Mouse (Mus musculus) left cerebral cortex, adult 2 months (tissue): ENCODE data around the gene Qtrt1. TPM values are rescaled to one million over a fixed set of nuclear protein-coding genes. Genes with fewer than 3 reads are reported as not detected.

ENCODE experiments used
- DNase-seq, 2 experiments: peaks; one replicate each; pipeline ENCODE4 v3.0.0; 2021 to 2022; ENCODE audit warnings: low spot score in 2 of 2, mixed read lengths in 1 of 2; ENCODE audit errors: extremely low spot score in 1 of 2
- H3K27ac ChIP-seq: fragments of 200-600 bp; 2 replicates; pipeline ENCODE4 v1.8.1; 2022
- H3K4me3 ChIP-seq: fragments of 200-600 bp; 2 replicates; pipeline ENCODE4 v1.8.1; 2022
- CTCF ChIP-seq: fragments of 200-600 bp; IDR thresholded peaks from 2 replicates; pipeline ENCODE4 v1.8.1; 2022; ENCODE audit warnings: antibody characterized with exemption, mild to moderate bottlenecking, moderate library complexity
- intact Hi-C: fragments of 180-260 bp; cut with DNase I; formaldehyde crosslinking; loops from one replicate; pipeline ENCODE4 v1.15.1; 2025
- total RNA-seq, 2 experiments: library from RNA; stranded (reverse); gene quantifications; 2 replicates each; pipeline ENCODE4 v1.2.3; 2021

The Qtrt1 gene
- total RNA-seq, 2 experiments from 2014 or later = 26.2 to 35.7 TPM

DNA sequence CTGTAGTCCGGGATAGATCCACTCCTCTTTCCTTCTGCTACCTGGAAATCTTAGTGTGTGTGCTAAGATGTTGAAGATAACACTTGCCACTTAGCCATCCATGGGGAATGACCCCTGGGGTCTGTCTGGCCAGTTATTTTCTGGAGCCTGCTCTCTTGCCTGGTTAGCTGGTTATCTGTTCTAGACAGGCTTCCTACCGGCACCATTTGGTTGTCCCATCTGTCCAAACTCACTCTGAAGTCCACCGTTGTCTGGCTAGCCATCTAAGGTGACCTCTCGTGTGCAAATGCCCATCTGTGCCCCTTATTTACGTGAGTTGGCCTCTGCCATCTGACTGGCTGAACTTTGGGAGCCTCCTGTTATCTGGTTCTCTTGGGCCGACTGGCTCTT, 13.9 kb downstream of the Qtrt1 start:
- DNase-seq = no peak
- intact Hi-C loops = loop anchor here (5.0 kb wide), 1 partner anchor 37 kb away; no protein-coding TSS in a partner anchor
- Histone ChIP-seq H3K4me3 (peak overlapping the region; percentile 81), H3K27ac (peak overlapping the region; percentile 93)
- TF ChIP-seq CTCF = no peak

DNA sequence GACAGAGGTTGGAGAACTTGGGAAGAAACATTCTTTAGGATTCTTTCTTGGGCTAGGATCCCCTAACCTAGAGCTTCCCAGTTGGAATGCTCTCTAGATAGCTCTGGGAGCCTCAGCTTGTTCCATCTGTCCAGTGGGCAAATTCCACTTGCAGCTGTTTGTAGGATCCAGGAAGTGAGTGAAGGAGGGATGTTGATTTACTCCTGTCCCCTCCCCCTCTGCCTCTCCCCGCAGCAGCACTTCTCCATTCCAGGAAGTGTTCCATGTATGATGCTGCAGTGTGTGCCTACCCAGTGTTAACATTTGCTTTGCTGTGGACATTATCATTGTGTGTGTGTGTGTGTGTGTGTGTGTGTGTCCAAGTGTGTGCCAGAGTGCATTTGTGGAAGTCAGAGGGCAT, 14.4 kb downstream of the Qtrt1 start:
- DNase-seq = no peak
- intact Hi-C loops = loop anchor here (5.0 kb wide), 1 partner anchor 36 kb away; no protein-coding TSS in a partner anchor
- no peak for TF ChIP-seq CTCF
- Histone ChIP-seq H3K27ac (0 out of 2 replicates have a peak overlapping the region, but pooled peaks have one; percentile 13), H3K4me3 (peak overlapping the region; percentile 81)

- DNase-seq = no peak
- Histone ChIP-seq H3K4me3 (no peak overlapping the region), H3K27ac (no peak overlapping the region)
- no peak for TF ChIP-seq CTCF
- intact Hi-C loops = loop anchor here (5.0 kb wide), 1 partner anchor 36 kb away; no protein-coding TSS in a partner anchor
These were observed 14.9 kb downstream of the Qtrt1 start for GRCm38 (mm10) chr9:21426525-21426924.

DNA sequence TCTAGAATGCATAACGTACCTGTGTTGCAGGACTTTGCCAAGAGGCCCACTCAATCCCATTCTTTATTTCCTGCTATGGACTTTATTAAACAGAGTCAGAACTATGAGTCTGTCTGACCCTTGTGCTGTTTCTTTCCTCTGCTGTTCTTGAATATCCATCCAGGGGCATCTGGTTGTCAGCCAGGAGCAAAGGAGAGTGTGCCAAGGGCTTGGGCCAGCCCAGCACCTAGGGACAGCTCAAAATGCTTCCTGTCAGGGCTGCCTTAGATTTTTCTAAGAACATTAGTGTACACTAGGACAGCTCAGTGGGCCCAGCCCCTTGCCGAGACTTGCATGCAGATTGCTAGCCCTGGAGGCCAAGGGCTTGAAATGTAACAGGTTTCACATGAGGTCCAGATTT, 16.1 kb downstream of the Qtrt1 start:
- Histone ChIP-seq H3K4me3 (no peak overlapping the region), H3K27ac (no peak overlapping the region; the same call in 1 of the 2 replicates)
- no peak for DNase-seq
- TF ChIP-seq CTCF = no peak
- intact Hi-C loops = loop anchor here (5.0 kb wide), 1 partner anchor 35 kb away; no protein-coding TSS in a partner anchor

- Histone ChIP-seq H3K27ac (no peak overlapping the region; the same call in 1 of the 2 replicates), H3K4me3 (no peak overlapping the region)
- no peak for DNase-seq
- no peak for TF ChIP-seq CTCF
- intact Hi-C loops = loop anchor here (5.0 kb wide), 1 partner anchor 34 kb away; no protein-coding TSS in a partner anchor
These were observed 16.5 kb downstream of the Qtrt1 start for GRCm38 (mm10) chr9:21428178-21428577.

DNA sequence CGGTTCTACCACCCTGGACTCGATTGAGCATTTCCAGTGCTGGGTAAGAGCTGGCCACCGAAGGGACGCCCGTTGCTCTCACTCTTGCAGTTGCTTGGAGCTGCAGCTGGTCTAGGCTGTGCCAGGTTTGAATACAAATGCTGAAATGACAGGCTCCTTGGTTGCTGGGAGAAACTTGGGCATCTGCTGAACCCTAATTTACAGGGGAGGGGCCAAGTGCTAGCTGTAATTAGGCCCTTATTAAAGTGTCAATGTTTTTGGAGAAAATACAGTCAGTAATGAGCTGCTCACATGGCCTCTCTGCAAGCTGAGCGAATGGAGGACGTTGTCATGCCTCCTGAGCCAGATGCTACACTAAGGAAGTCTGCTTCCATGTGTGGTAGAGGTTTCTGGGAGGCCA, 19.1 kb downstream of the Qtrt1 start:
- no peak for DNase-seq
- no peak overlapping the region; the same call in 1 of the 2 replicates for H3K27ac ChIP-seq

GRCm38 (mm10) chr9:21432066-21432465, 20.4 kb downstream of the Qtrt1 start:
- no peak for TF ChIP-seq CTCF
- no peak overlapping the region for H3K27ac ChIP-seq
- intact Hi-C loops = no loop called here
- DNase-seq = no peak
- H3K4me3 ChIP-seq = no peak overlapping the region

More for the DNA sequence above, 19.1 kb downstream of the Qtrt1 start:
- no peak for TF ChIP-seq CTCF
- H3K4me3 ChIP-seq = no peak overlapping the region
- intact Hi-C loops = no loop called here

DNA sequence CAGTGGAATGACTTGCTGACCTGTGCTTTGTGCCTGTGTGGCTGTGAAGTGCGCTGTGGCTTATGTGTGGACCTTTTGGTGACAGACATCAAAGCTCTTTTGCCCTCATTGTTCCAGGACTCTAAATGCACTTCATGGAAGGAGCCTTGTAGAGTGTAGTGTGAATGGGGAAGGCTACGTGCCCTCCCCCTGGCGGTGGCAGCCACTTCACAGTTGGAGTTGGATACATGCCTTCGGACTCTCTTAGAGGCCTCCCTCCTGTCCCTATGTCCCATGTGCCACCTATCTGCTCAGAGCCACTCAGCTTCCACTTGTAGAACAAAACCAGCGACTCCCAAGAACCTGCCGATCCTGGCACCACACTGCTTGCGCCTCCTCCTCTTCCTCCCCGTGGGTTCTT, 22.1 kb downstream of the Qtrt1 start:
- intact Hi-C loops = no loop called here
- peak; percentile 25 for TF ChIP-seq CTCF
- Histone ChIP-seq H3K27ac (no peak overlapping the region), H3K4me3 (no peak overlapping the region)
- DNase-seq = no peak

GRCm38 (mm10) chr9:21434410-21434809, 22.8 kb downstream of the Qtrt1 start:
- H3K27ac ChIP-seq = 0 out of 2 replicates have a peak overlapping the region, but pooled peaks have one; percentile 17
- intact Hi-C loops = no loop called here
- no peak overlapping the region for H3K4me3 ChIP-seq
- no peak for TF ChIP-seq CTCF
- no peak for DNase-seq

DNA sequence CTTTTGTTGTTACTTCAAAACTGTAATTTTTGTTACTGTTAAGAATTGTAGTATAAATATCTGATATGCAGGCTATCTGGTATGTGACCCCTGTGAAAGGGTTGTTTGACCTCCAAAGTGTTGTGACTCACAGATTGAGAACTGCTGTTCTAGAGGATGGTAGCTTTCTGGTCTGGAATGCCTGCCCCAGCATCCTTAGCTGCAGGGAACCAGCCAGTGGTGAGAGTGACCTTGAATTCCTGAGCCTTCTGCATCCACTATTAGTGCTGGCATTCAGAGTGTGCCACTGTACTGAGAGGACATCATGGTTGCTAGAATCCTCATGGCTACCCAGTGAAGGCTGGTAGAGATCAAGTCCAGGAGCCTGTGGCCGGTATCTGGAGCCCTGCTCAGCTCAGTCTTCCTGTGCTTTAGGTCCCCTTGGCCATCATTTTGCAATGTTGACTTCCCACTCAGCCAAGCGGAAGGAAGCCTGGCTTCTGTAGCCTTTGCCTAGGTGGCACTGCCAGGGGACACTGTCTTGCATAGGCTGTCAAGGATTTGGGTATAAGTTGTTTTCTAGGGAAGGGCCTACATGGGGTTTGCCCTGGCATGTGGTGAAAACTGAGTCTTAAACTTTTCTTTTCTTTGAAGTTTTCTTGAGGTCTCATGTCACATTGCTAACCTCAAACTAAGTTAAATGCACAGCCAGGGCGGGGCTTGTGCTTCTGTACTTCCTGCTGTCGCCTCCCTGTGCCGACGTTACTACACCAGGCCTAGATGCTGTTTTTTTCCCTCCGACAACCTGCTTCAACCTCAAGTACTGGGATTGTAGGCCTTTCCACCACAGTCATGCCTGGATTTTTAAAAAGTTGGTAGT, 24.4 kb downstream of the Qtrt1 start:
- intact Hi-C loops = no loop called here
- no peak for DNase-seq
- Histone ChIP-seq H3K27ac (peak overlapping the region; percentile 59), H3K4me3 (no peak overlapping the region)
- no peak for TF ChIP-seq CTCF

DNA sequence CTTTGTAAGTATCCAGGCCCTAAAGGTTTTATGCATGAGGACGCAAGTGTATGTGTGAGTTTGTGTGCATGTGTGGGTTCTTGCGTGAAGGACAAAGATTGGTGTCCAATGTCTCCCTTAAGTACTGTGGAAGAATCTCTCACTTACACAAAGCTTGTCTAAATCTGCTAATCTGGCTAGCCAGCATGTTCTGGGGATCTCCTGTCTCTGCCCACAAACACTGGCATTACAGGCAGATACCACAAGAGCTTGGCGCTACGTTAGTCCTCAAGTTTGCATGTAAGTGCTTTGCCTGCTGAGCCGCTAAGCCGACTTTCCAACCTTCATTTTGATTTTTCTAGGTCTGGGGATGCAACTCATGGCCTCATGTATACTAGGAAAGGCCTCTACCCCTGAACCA, 25.9 kb downstream of the Qtrt1 start:
- TF ChIP-seq CTCF = no peak

GRCm38 (mm10) chr9:21438219-21438618, 26.6 kb downstream of the Qtrt1 start:
- intact Hi-C loops = no loop called here
- no peak for TF ChIP-seq CTCF
- Histone ChIP-seq H3K27ac (peak overlapping the region; percentile 48; the same call in 1 of the 2 replicates), H3K4me3 (no peak overlapping the region)
- DNase-seq = no peak

More for the DNA sequence above, 25.9 kb downstream of the Qtrt1 start:
- peak overlapping the region; percentile 38 for H3K27ac ChIP-seq
- no peak for DNase-seq
- intact Hi-C loops = no loop called here
- no peak overlapping the region for H3K4me3 ChIP-seq

- TF ChIP-seq CTCF = no peak
- Histone ChIP-seq H3K27ac (no peak overlapping the region), H3K4me3 (no peak overlapping the region)
- intact Hi-C loops = no loop called here
- no peak for DNase-seq
These were observed 27.8 kb downstream of the Qtrt1 start for GRCm38 (mm10) chr9:21439456-21439855.
